Mouse (Mus musculus) megakaryocyte progenitor cell, adult 5-6 weeks (primary cell): ENCODE measurements around the gene Pi4ka. TPM values are rescaled to one million over a fixed set of nuclear protein-coding genes. Genes with fewer than 3 reads are reported as not detected.

Experiments
- ATAC-seq: replicated peaks from 2 replicates; pipeline ENCODE4 v1.8.0; 2016; ENCODE audit warnings: mild to moderate bottlenecking, moderate TSS enrichment, inconsistent platforms; ENCODE audit not compliant: poor library complexity
- total RNA-seq, 2 experiments: library from RNA; stranded (forward) in 1 of 2; stranded (reverse) in 1 of 2; fragments of 157-497, 149-512 nt in 1 of 2; fragments of 200-1000 nt in 1 of 2; gene quantifications; 2 replicates each; pipeline versions ENCODE4 v1.2.3 to v1.2.4; 2015 to 2017

The Pi4ka gene
- 55.4 and 58.1 TPM in 2 replicates for total RNA-seq (2015)
- 28.1 and 39.4 TPM in 2 replicates for total RNA-seq (2017)

- ATAC-seq, result peak; percentile 97
These were observed at the start of gene Pi4ka, which contains the start of gene Snap29 for GRCm38 (mm10) chr16:17405736-17406443. Gene Pi4ka, minus strand, starts transcription at chr16:17406314. Gene Snap29, plus strand, starts transcription at chr16:17405986.

- ATAC-seq, result peak; percentile 14; the same call in 1 of the 2 replicates
These were observed 46.2 kb upstream of the Pi4ka start for GRCm38 (mm10) chr16:17452373-17452715.

GRCm38 (mm10) chr16:17451541-17452372 is 45.6 kb upstream of the Pi4ka start, which contains the start of gene Crkl:
Gene Crkl, plus strand, starts transcription at chr16:17451987.
- ATAC-seq, result peak; percentile 95

- ATAC-seq, result peak; percentile 48; the same call in 1 of the 2 replicates
These were observed 26.5 kb upstream of the Pi4ka start for GRCm38 (mm10) chr16:17432576-17432975.

- ATAC-seq, result no peak
These were observed 16.9 kb upstream of the Pi4ka start for GRCm38 (mm10) chr16:17423021-17423420.

GRCm38 (mm10) chr16:17410209-17410608 is 4.1 kb upstream of the Pi4ka start:
- ATAC-seq, result no peak

GRCm38 (mm10) chr16:17409046-17409445 is 2.9 kb upstream of the Pi4ka start:
- ATAC-seq, result no peak

GRCm38 (mm10) chr16:17406512-17407231 is 558 bp upstream of the Pi4ka start:
- no peak for ATAC-seq

- ATAC-seq, result peak; percentile 40
These were observed 830 bp downstream of the Pi4ka start for GRCm38 (mm10) chr16:17405271-17405696.

GRCm38 (mm10) chr16:17402855-17403254 is 3.3 kb downstream of the Pi4ka start:
- ATAC-seq, result peak; percentile 60

GRCm38 (mm10) chr16:17392784-17393183 is 13.3 kb downstream of the Pi4ka start:
- no peak for ATAC-seq

- no peak for ATAC-seq
These were observed 22.4 kb downstream of the Pi4ka start for GRCm38 (mm10) chr16:17383594-17384326.

GRCm38 (mm10) chr16:17382306-17382705 is 23.8 kb downstream of the Pi4ka start:
- ATAC-seq, result no peak

- no peak for ATAC-seq
These were observed 47.3 kb downstream of the Pi4ka start for GRCm38 (mm10) chr16:17358787-17359186.

- no peak for ATAC-seq
These were observed 50.1 kb downstream of the Pi4ka start for GRCm38 (mm10) chr16:17356031-17356430.

- ATAC-seq, result no peak
These were observed 59.3 kb downstream of the Pi4ka start for GRCm38 (mm10) chr16:17346766-17347165.

- no peak for ATAC-seq
These were observed 60.3 kb downstream of the Pi4ka start for GRCm38 (mm10) chr16:17345813-17346155.

GRCm38 (mm10) chr16:17345141-17345812 is 60.8 kb downstream of the Pi4ka start:
- no peak for ATAC-seq

GRCm38 (mm10) chr16:17341847-17342246 is 64.3 kb downstream of the Pi4ka start:
- no peak for ATAC-seq

- no peak for ATAC-seq
These were observed 65.4 kb downstream of the Pi4ka start for GRCm38 (mm10) chr16:17340705-17341104.
